Mouse (Mus musculus): ENCODE measurements around the gene Chrnb2.

- no peak for TF ChIP-seq JUND (IDR thresholded peaks at IDR 0.05; ENCODE audit: low read depth, low read length)
- no peak for TF ChIP-seq ZKSCAN1 (IDR thresholded peaks at IDR 0.05; ENCODE audit: low read depth, low read length)
- no peak for TF ChIP-seq BHLHE40 (IDR thresholded peaks at IDR 0.05; ENCODE audit: borderline replicate concordance, low read depth, low read length)
- no peak for TF ChIP-seq NELFE (IDR thresholded peaks at IDR 0.05; ENCODE audit: low read depth, low read length)
- TF ChIP-seq POLR2A (IDR thresholded peaks at IDR 0.05; ENCODE audit: control insufficient read depth in 1 of 2, insufficient read depth in 1 of 2, low read depth in 1 of 2, low read length in 2 of 2, poor library complexity in 1 of 2) = no peak
- TF ChIP-seq CTCF (IDR thresholded peaks at IDR 0.05 in 2 of 3, conservative IDR thresholded peaks at IDR 0.05 in 1 of 3; ENCODE audit: control insufficient read depth in 1 of 3, insufficient read depth in 1 of 3, low read depth in 2 of 3, low read length in 3 of 3, poor library complexity in 1 of 3, severe bottlenecking in 1 of 3) = no peak
- TF ChIP-seq SMC3 (IDR thresholded peaks at IDR 0.05; ENCODE audit: low read depth, low read length) = no peak
- no peak for TF ChIP-seq CHD2 (IDR thresholded peaks at IDR 0.05; ENCODE audit: low read length)
Measured at GRCm38 (mm10) chr3:89780102-89780501, 15.7 kb upstream of the Chrnb2 start.
